14 mouse cellular contexts compared by ENCODE assay signal in the genomic region with DNA sequence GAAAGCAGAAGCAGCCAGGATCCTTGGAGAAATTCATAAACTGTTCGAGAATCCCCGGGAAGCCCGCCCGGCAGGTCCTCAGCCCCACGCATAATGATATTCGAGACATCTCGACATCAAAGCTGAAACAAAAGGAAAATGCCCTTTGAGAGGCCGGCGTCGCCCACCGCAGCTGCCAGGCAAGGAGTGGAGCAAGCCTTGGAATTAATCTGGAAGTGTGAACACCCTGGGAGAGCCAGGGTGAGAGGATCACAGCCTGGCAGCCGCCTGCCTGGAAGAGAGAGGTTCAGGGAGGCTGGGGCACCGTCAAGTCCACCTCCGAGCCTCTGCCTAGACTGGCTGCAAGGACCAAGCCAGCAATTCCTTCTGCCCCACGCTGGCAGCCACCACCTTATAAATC. TPM values are rescaled to one million over a fixed set of nuclear protein-coding genes. Genes with fewer than 3 reads are reported as not detected.
DNase-seq lines count a peak whose midpoint lies in the region; ATAC-seq and TF ChIP-seq lines count a peak whose summit lies in the region.
"Had no signal": no experiment of that assay in that cellular context is flagged by ENCODE, and none has a peak within 500 bp of the region (broad histone marks: within the 10 kb centered on the region; RNA-seq: fewer than 3 reads in every experiment).

No protein-coding gene starts in this region.

- ATAC-seq in stomach, embryonic 16.5 days (ENCODE audit: insufficient read depth, low FRiP score), result no peak
- no peak for ATAC-seq in stomach, postnatal 0 days (ENCODE audit: low FRiP score, low TSS enrichment)
- no peak for ATAC-seq in forebrain, embryonic 15.5 days (replicated peaks)
- ATAC-seq in limb, embryonic 13.5 days (ENCODE audit: low FRiP score, low read depth), result no peak
- no peak for ATAC-seq in neural tube, embryonic 14.5 days (ENCODE audit: low read depth)
- no peak for ATAC-seq in granulocyte monocyte progenitor cell, adult 5-6 weeks (replicated peaks; ENCODE audit: poor library complexity, severe bottlenecking)
- ATAC-seq: activated CD4-positive, CD25-positive, alpha-beta regulatory T cell, adult 4 months had no signal

- no peaks in the 10 kb centered on the region for H3K36me3 ChIP-seq in stomach, embryonic 16.5 days (ENCODE audit: control insufficient read depth, insufficient read depth, low read length)
- no peaks in the 10 kb centered on the region for H3K36me3 ChIP-seq in stomach, postnatal 0 days (ENCODE audit: control insufficient read depth, insufficient read depth, low read length)
- no peaks in the 10 kb centered on the region for H3K36me3 ChIP-seq in forebrain, embryonic 15.5 days
- H3K36me3 ChIP-seq in limb, embryonic 13.5 days, result no peaks in the 10 kb centered on the region
- H3K36me3 ChIP-seq in neural tube, embryonic 14.5 days (ENCODE audit: control insufficient read depth, insufficient read depth, low read length), result no peaks in the 10 kb centered on the region

- no peak overlapping the region for H3K27ac ChIP-seq in stomach, embryonic 16.5 days (ENCODE audit: low read length)
- no peak overlapping the region for H3K27ac ChIP-seq in stomach, postnatal 0 days (replicated peaks)
- H3K27ac ChIP-seq in forebrain, embryonic 15.5 days (replicated peaks), result peak overlapping the region; percentile 73
- H3K27ac ChIP-seq in limb, embryonic 13.5 days, result no peak overlapping the region
- peak overlapping the region; percentile 69 for H3K27ac ChIP-seq in neural tube, embryonic 14.5 days (ENCODE audit: low read depth, low read length)

- H3K9me3 ChIP-seq in stomach, embryonic 16.5 days (replicated peaks; ENCODE audit: control insufficient read depth, low read length), result peaks cover 4% of the 10 kb centered on the region
- no peaks in the 10 kb centered on the region for H3K9me3 ChIP-seq in stomach, postnatal 0 days (ENCODE audit: control insufficient read depth, low read length)
- no peaks in the 10 kb centered on the region for H3K9me3 ChIP-seq in forebrain, embryonic 15.5 days
- H3K9me3 ChIP-seq in limb, embryonic 13.5 days, result peaks cover 6% of the 10 kb centered on the region
- H3K9me3 ChIP-seq in neural tube, embryonic 14.5 days (ENCODE audit: control insufficient read depth, low read length), result no peaks in the 10 kb centered on the region

- WGBS in stomach, embryonic 16.5 days, result 22% methylated on average over 15 of the region's 15 CpGs
- WGBS in stomach, postnatal 0 days, result 21% methylated on average over 15 of the region's 15 CpGs
- WGBS in forebrain, embryonic 15.5 days, result 4% methylated on average over 15 of the region's 15 CpGs
- WGBS in limb, embryonic 13.5 days, result 10% methylated on average over 15 of the region's 15 CpGs
- 11% methylated on average over 15 of the region's 15 CpGs for WGBS in neural tube, embryonic 14.5 days

- 0 out of 2 replicates have a peak overlapping the region, but pooled peaks have one; percentile 11 for H3K9ac ChIP-seq in stomach, embryonic 16.5 days (ENCODE audit: low read length)
- no peak overlapping the region for H3K9ac ChIP-seq in stomach, postnatal 0 days (ENCODE audit: low read length)
- peak overlapping the region; percentile 27 for H3K9ac ChIP-seq in forebrain, embryonic 15.5 days (replicated peaks)
- H3K9ac ChIP-seq in limb, embryonic 13.5 days, result no peak overlapping the region
- peak overlapping the region; percentile 16; the same call in 1 of the 2 replicates for H3K9ac ChIP-seq in neural tube, embryonic 14.5 days (replicated peaks; ENCODE audit: low read depth, low read length)

- H3K4me1 ChIP-seq in stomach, embryonic 16.5 days (ENCODE audit: control insufficient read depth, insufficient read depth, low read length), result peaks cover 11% of the 10 kb centered on the region
- no peaks in the 10 kb centered on the region; the same call in 1 of the 2 replicates for H3K4me1 ChIP-seq in stomach, postnatal 0 days (replicated peaks; ENCODE audit: control insufficient read depth, insufficient read depth)
- peaks cover 45% of the 10 kb centered on the region for H3K4me1 ChIP-seq in forebrain, embryonic 15.5 days
- H3K4me1 ChIP-seq in limb, embryonic 13.5 days, result peaks cover 32% of the 10 kb centered on the region
- peaks cover 22% of the 10 kb centered on the region; the same call in 1 of the 2 replicates for H3K4me1 ChIP-seq in neural tube, embryonic 14.5 days (ENCODE audit: control insufficient read depth, insufficient read depth, low read length)

- TF ChIP-seq CTCF in stomach, postnatal 0 days (IDR thresholded peaks at IDR 0.05; ENCODE audit: low read depth), result no peak

- DNase-seq in stomach, postnatal 0 days (ENCODE audit: low spot score), result no peak
- DNase-seq in T-cell, adult 2 months (ENCODE audit: low spot score), result no peak
- DNase-seq in testis, postnatal 14 days (ENCODE audit: low spot score), result no peak
- DNase-seq: cerebellum, adult 9-11 months; heart, adult 18-20 months; kidney, postnatal 14 days; right cerebral cortex, postnatal 25 days had no signal

- H3K4me2 ChIP-seq in stomach, embryonic 16.5 days (ENCODE audit: low read depth, low read length), result no peak overlapping the region
- no peak overlapping the region for H3K4me2 ChIP-seq in stomach, postnatal 0 days (replicated peaks; ENCODE audit: low read depth)
- peak overlapping the region; percentile 24; the same call in 1 of the 2 replicates for H3K4me2 ChIP-seq in forebrain, embryonic 15.5 days (replicated peaks)
- H3K4me2 ChIP-seq in limb, embryonic 13.5 days (replicated peaks), result 0 out of 2 replicates have a peak overlapping the region, but pooled peaks have one; percentile 14
- H3K4me2 ChIP-seq in neural tube, embryonic 14.5 days (ENCODE audit: low read depth, low read length), result peak overlapping the region; percentile 4; the same call in 1 of the 2 replicates

- TF ChIP-seq EP300 in stomach, postnatal 0 days (optimal IDR thresholded peaks at IDR 0.05), result no peak

- no peak overlapping the region for H3K4me3 ChIP-seq in stomach, embryonic 16.5 days (replicated peaks; ENCODE audit: low read length)
- H3K4me3 ChIP-seq in stomach, postnatal 0 days (ENCODE audit: low read depth, low read length), result no peak overlapping the region
- H3K4me3 ChIP-seq in forebrain, embryonic 15.5 days, result no peak overlapping the region
- H3K4me3 ChIP-seq in limb, embryonic 13.5 days, result no peak overlapping the region
- no peak overlapping the region for H3K4me3 ChIP-seq in neural tube, embryonic 14.5 days (ENCODE audit: low read depth, low read length)

- peaks cover 21% of the 10 kb centered on the region for H3K27me3 ChIP-seq in stomach, embryonic 16.5 days (ENCODE audit: control insufficient read depth, insufficient read depth, low read length)
- H3K27me3 ChIP-seq in stomach, postnatal 0 days (ENCODE audit: control insufficient read depth, insufficient read depth, low read length), result peaks cover 3% of the 10 kb centered on the region; the same call in 1 of the 2 replicates
- no peaks in the 10 kb centered on the region for H3K27me3 ChIP-seq in forebrain, embryonic 15.5 days
- H3K27me3 ChIP-seq in limb, embryonic 13.5 days, result peaks cover 49% of the 10 kb centered on the region
- 0 out of 2 replicates have a peak, but pooled peaks cover 2% of the 10 kb centered on the region for H3K27me3 ChIP-seq in neural tube, embryonic 14.5 days (ENCODE audit: control insufficient read depth, insufficient read depth, low read length)

RNA-seq across cellular contexts. Expression of gene Cux2, which starts 3.7 kb away (rescaled TPM):
- 3.2 and 3.5 TPM in 2 replicates for polyA plus RNA-seq in stomach, embryonic 16.5 days (2015; fragmentation: Nextera tagmentation; extraction: Ambion mirVana)
- polyA plus RNA-seq in stomach, postnatal 0 days (2015; fragmentation: Nextera tagmentation; extraction: Ambion mirVana), result 1.2 and 1.5 TPM in 2 replicates
- 32.3 and 33.7 TPM in 2 replicates for polyA plus RNA-seq in forebrain, embryonic 15.5 days (2015; fragmentation: Nextera tagmentation; extraction: Ambion mirVana)
- 3.8 and 4.1 TPM in 2 replicates for polyA plus RNA-seq in limb, embryonic 13.5 days (2015; fragmentation: Nextera tagmentation; extraction: Ambion mirVana)
- polyA plus RNA-seq in neural tube, embryonic 14.5 days (2014; fragmentation: Nextera tagmentation; extraction: Ambion mirVana), result 25.6 and 31.3 TPM in 2 replicates
- total RNA-seq in granulocyte monocyte progenitor cell, adult 5-6 weeks (2014; fragmentation: Nextera tagmentation), result 3.3 TPM in 1 of 2 replicates, not detected in the other
- 1.9 TPM in 1 of 2 replicates, not detected in the other for total RNA-seq in granulocyte monocyte progenitor cell, adult 5-6 weeks (2017)

RNA-seq across cellular contexts. Expression of gene Myl2, which starts 47.2 kb away (rescaled TPM):
- polyA plus RNA-seq in stomach, embryonic 16.5 days (2015; fragmentation: Nextera tagmentation; extraction: Ambion mirVana), result 1.1 and 17.1 TPM in 2 replicates
- 0.21 and 0.30 TPM in 2 replicates for polyA plus RNA-seq in stomach, postnatal 0 days (2015; fragmentation: Nextera tagmentation; extraction: Ambion mirVana)
- 0.28 and 3.6 TPM in 2 replicates for polyA plus RNA-seq in forebrain, embryonic 15.5 days (2015; fragmentation: Nextera tagmentation; extraction: Ambion mirVana)
- 0.61 and 1.0 TPM in 2 replicates for polyA plus RNA-seq in limb, embryonic 13.5 days (2015; fragmentation: Nextera tagmentation; extraction: Ambion mirVana)
- polyA plus RNA-seq in neural tube, embryonic 14.5 days (2014; fragmentation: Nextera tagmentation; extraction: Ambion mirVana), result 0.86 TPM in 1 of 2 replicates, not detected in the other
- total RNA-seq in granulocyte monocyte progenitor cell, adult 5-6 weeks (2014; fragmentation: Nextera tagmentation), result not detected in 2 replicates
- total RNA-seq in granulocyte monocyte progenitor cell, adult 5-6 weeks (2017), result not detected in 2 replicates
- total RNA-seq: megakaryocyte progenitor cell, adult 5-6 weeks had no signal
- polyA plus RNA-seq: activated CD4-positive, CD25-positive, alpha-beta regulatory T cell, adult 4 months had no signal

Comparison
In these comparisons a context has a peak if more than half of its experiments do, and no peak if none do; other contexts are left out.
1. H3K9ac ChIP-seq: peak in stomach, embryonic 16.5 days (single experiment), forebrain, embryonic 15.5 days (single experiment) and neural tube, embryonic 14.5 days (single experiment); none in stomach, postnatal 0 days (single experiment) and limb, embryonic 13.5 days (single experiment).
2. H3K27ac ChIP-seq: peak in forebrain, embryonic 15.5 days (single experiment) and neural tube, embryonic 14.5 days (single experiment); none in stomach, embryonic 16.5 days (single experiment), stomach, postnatal 0 days (single experiment) and limb, embryonic 13.5 days (single experiment).
3. H3K4me2 ChIP-seq: peak in forebrain, embryonic 15.5 days (single experiment), limb, embryonic 13.5 days (single experiment) and neural tube, embryonic 14.5 days (single experiment); none in stomach, embryonic 16.5 days (single experiment) and stomach, postnatal 0 days (single experiment).